Mouse (Mus musculus) T-cell, adult 2 months (primary cell): ENCODE results near the gene Csmd2.
"Not testable (repeated sequence)": the region's sequence is repeated elsewhere in the genome, so short reads cannot be mapped to it uniquely, and the experiment has no call there.

ENCODE experiments used
- DNase-seq: peaks from one replicate; pipeline ENCODE4 v3.0.0; 2022; ENCODE audit warnings: low spot score

The Csmd2 gene

DNA sequence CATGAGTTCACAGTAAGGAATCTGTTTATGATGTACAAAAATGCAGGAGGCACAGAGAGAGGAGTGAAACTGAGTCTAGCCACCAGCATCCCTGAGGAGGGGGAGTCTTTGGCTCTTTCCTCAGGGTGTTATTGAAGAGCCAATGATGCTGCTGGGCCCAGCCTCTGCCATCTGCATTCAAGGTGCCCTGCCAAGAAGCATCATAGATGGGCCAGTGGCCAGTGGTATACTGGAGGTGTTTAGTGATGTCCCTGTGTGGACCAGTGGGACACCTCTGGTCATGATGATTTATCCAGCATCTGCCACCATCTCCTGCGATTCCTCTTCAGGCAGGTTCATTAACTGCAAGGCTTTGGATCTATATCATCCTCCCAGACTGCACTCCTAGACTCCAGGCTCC lies 61.1 kb downstream of the Csmd2 start:
- no peak for DNase-seq

DNA sequence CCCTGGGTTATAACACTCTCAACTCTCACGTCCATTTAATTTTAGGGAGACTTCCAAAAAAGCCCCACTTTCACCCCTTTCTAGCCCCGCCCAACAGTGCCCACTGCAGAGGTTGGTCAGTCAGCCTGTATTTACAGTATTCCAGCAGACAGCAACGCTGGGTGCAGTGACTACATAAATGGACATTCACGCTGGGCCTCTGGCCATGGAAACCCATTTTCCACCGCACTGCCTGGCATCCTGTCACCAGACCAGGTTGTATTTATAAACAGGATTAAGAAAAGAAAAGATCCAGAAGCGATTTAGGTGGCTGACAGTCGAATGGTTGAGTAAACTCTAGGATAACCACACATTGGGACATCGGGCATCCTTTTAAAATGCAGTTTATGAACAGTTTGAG lies 65.0 kb downstream of the Csmd2 start:
- no peak for DNase-seq

DNA sequence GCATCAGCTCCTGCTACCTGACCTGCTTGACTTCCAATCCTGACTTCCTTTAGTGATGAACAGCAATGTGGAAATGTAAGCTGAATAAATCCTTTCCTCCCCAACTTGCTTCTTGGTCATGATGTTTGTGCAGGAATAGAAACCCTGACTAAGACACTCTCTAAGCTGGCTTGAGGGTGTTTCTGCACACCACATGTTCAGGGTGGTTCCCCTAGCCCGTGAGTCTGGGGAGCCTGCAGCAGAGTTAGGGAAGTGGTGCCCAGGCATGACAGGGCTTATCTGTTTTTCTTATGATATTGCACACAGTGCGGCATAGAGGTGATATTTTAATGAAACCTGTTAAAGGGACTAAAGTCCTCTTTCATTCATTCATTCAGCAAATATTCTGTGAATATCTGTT lies 73.6 kb downstream of the Csmd2 start:
- DNase-seq = not testable (repeated sequence)

DNA sequence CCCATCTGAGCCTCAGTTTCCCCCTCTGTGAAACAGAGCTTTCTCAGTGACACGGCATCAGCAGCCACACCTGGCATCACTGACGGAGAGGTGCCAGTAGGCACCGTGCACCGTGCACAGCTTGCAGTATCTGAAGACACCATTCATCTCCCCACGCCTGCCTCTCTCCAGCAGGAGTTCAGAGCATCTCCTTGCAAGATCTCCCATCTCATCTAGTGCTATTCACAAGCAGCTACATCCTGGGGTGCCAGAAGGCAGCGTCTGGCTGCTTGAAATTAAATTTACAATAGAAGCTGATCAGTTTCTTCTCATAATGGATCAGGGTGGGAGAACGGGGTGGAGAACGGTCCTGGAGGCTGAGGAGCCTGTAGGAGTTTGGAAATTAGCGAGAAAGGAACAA lies 79.5 kb downstream of the Csmd2 start:
- DNase-seq = no peak

DNA sequence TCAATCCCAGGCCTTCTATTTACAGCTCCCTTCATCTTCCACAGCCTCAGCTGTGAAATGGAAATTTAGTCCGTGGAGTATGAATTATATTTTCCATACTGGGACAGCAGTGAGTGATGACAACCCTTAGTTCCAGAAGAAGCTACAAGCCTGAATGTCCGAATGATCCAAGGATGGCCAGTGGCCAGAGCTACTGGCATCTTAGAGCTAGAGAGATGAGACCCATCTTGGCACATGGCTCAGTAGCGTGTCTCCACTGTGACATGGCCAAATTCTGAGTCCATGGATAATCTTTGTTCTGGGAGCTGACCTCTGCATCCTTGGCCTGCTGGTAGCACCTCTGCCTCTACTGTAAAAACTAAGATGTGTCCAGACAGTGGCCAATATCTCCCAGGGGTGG lies 96.8 kb downstream of the Csmd2 start:
- no peak for DNase-seq

DNA sequence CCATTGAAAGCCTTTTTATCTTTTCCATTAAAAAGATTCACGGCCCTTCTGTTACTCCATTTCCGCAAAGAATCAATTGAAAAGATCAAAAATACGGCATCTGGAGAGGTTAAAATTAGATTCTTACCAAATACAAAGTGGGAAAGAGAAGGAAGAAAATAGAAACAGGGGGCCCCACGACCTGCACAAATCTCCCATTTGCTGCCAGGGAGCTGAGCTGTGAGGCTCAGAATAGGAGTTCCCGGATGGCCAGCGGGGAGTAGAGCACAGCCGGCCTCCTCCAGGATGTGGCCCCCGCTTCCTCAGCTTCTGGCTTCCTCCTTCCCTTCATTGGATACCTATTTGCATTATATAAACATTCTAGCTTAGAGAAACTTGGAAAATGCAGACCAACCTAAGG lies 97.4 kb downstream of the Csmd2 start:
- no peak for DNase-seq

DNA sequence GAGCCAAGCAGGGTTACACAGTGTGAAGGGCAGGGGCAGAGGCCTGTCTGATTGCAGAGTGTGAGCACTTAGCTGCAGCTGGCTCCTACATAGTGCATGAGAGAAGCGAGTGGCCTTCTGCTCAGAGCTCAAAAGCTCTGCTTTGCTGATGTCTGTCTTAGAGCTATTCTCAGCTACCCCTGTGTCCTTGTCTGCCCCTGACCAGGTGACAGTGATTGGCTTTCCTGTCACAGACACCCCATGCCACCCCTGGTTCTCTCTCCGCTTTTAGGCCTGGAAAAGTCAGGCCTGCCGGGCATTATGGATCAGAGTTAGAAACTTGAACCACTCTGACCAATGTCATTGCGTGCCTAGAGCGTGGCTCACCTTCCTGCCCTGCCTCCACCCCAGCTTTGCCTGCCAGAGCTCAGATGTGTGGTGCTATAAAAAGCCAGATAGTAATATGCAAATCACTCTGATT lies 99.5 kb downstream of the Csmd2 start:
- DNase-seq = no peak

DNA sequence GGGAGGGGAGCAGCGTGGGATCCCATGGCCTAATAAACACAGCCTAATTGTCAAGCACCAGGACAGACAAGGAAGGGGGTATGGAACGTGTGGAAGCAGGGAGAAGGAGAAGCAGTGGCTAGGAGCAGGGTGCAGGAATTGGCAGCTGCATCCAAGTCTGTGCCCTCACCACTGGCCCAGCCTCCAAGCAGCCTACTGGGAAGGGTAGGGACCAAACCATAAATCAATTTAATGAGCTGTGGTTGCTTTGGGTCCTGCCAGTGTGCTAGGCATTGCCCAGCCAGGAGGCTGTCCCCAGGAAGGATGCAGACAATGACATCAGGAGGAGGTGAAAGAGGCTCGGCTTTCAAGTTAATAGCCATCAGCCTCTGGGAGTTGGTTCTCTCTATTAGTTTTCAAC lies 100.0 kb downstream of the Csmd2 start:
- DNase-seq = no peak

DNA sequence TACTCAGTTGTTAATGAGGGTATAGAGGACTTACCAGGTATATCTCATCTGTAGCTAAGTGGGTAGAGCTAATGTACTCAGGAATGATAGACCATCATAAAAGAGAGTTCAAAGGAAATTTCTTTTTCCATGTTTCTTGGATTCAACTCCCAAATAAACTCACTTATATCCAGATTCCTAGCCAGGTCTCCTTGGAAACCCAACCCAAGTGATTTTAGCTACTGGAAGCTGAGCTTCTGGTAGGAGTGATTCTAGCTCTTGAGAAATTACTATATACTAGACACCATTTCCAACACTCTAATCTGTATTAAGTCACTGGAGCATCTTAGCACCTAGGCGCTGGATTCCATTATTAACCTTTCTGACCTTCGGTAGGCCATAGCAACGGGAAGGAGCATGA lies 100.6 kb downstream of the Csmd2 start:
- no peak for DNase-seq

DNA sequence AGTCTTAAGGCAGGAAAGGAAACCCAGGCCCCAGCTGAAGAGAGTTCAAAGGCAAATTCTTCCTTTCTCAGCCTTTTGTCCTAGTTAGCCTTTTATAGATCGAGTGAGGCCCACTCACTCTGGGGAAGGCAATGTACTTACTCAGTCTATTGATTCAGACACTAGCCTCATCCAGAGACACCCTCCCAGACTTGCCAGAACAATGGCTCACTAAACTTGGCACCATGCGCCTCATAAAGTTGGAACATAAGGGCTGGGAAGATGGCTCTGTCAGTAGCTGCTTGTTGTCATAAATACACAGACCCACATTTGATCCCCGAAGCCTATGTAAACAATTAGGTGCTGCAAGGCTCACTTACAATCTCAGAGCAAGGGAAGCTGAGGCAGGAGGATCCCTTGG lies 104.3 kb downstream of the Csmd2 start:
- no peak for DNase-seq

DNA sequence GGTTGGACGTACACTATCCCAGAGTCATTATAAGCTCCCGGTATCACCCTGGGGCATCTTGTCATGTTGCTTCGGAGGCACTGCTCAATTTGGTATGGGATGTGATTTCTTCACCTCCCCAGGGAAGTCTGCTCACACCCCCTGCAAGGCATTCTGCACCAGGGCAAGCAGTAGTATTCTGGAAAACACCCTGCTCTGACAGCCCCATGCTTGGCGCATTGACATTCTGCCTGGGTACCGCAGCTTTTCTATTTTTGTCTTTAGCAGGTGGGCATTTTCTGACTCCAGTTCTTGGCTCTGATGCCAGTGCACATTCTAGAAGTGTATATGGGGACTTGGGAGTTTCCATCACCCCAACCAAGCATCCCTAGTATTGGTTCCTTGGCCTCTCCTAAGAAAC lies 111.9 kb downstream of the Csmd2 start:
- DNase-seq = no peak

DNA sequence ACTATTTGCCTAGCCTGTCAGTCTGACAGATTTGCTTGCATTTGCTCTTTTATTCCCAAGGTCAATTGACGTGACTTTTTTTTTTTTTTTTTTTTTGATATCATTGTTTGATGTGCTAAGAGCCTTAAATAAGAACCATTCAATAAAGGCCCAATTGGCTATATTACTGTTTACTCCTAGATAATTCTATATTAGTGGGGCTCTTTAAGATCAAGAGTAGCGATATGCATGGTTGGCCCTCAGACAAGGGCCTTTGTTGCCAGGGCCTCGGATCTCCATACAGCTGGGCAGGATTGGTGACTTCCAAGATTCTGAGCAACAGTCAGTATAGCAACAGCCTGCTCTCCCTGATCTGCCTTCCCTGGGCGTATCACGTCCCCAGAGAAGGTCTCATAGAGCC lies 112.9 kb downstream of the Csmd2 start:
- no peak for DNase-seq

DNA sequence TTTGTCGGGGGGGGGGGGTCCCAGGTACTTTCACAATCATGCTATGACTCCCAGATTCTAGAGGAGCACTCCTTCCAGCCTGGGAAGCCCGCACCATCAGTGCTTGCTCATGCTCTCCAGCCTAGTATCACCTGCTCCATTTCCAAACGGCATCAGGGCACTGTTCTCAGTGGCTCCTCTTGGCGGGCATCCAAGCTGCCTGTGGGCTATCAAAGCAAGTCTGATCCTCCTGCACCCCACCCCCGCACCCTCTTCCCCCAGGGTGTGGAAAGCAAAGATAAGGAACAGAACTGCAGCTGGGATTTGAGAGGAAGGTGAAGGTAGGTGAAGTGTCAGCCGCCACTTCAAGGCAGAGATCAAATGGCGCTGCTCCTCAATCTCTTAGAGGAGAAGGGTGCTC lies 128.7 kb downstream of the Csmd2 start:
- no peak for DNase-seq

DNA sequence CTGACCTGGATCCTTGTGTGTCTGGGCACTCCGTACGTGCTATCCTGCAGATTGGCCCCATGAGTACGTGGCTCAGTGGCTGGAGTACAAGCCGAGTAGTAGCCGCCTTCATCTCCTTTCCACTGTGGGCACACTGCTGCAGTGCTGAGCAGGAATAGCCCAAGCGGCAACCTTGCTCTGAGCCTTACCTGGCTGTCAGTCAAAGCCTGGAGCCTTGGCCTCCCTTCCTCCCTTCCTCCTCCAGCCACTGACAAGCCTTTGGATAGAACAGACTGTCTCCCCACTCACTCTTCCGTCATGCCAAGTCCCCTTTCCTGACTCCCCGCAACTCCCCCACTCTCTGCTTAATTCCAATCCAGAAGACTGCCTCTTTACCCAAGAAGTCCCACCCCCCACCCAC lies 135.6 kb downstream of the Csmd2 start:
- DNase-seq = no peak

DNA sequence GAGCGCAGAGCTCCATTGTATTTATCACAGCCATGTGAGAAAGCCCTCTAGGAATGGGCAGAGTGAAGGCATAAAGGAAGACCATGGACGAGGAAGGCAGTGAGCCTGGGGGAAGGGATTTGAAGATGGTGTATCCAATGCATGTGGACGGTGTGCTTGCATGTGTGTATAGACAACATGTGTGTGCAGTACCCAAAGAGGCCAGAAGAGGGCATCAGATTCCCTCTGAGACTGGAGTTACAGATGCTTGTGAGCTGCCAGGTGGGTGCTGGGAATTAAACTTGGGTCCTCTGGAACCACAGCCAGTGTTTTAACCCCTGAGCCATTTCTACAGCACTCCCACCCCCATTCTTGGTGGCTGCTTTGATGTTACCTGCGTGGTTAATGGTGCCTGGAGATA lies 137.1 kb downstream of the Csmd2 start:
- no peak for DNase-seq

DNA sequence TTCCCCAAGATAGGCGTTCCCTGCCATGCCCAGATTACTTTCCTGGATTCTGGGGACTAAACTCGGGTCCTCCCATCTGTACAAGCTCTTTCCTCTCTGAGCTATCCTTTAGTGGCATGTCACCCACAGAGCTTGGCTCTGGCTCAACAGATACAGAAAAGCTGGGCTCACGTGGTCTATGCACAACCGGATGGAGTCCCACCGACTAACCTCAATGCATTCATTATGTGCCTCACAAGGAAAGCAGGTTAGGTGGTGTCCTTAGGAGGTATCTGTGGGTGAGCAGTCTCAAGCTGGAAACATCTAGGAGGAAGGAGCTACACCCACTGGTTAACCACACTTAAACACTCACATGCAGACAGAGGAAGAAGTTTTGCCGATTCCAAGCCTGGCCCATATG lies 140.9 kb downstream of the Csmd2 start:
- DNase-seq = no peak

DNA sequence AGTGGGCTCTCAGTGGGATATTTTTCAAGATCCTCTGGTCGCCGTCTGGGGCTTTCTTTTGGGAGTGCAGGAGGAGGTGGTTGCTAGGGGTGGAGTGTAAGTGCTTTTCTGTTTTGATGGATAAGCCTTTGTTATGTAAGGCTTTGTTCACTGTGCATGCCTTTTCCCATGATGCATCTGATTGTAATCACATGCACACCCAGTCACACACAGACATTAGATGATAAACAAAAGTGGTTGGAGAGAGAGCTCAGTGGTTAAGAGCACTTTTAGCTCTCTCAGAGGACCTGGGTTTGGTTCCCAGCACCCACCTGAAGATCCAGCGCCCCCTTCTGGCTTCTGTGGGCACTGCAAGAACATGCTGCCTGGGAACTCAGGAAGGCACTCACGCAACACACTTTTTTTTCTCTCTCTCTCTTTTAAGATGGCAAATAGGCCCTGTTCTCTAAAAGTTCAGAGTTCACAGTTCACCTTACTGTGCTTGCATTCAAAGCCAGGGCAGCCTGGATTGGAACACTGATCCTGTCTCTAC lies 143.0 kb downstream of the Csmd2 start:
- no peak for DNase-seq

DNA sequence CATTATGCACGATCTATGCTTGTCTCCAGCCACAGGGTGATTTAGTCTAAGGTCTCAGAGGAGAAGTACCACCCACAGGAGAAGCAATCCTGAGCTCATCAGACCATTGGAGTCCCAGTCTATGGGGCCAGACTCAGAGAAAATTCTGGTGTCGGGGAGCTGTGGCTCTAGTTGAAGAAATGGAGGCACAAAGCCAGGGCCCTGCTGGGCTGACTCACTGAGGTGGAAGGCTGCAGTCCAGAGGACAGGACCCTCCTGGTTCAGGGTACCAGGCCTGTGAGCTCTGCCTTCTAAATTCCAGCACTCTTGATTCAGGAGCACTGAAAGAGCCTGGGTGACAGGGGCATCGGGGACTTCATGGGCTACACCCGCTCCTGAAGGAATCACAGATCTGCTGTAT lies 144.0 kb downstream of the Csmd2 start:
- no peak for DNase-seq

DNA sequence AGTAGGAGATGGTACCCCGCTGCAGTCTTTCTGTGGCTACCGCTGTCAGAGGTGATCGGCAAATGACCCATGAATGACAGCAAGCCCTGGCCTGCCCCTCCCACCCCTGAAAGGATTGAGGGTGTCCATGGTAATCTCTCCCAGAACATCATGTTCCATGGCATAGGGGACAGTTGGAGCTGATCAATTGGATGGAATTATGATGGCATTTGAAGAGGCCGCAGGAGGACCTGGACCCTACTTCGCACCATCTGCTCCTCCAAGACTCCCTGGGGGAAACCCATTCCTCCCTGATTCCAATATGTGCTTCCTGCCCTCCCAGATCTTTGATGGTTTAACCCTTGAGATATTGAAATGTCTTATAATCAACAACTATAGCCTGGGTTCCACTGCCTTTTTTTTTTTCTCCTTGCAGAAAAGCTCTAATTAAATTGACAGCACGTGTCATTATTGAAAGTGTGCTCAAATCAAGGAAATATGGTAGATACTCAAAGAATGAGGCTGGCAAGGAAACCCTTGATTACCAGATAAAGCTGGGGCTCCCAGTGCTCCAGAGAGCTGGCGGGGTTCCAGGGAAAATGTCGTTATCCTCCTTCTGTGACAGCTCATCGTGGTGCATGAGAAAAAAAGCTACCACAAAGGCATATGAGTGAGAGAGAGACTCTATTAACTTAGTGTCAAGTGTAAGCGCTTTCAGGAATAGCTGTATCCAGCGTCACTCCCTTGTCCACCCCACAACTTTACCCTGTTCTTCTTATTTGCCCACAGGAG lies 145.4 kb downstream of the Csmd2 start:
- DNase-seq = no peak

DNA sequence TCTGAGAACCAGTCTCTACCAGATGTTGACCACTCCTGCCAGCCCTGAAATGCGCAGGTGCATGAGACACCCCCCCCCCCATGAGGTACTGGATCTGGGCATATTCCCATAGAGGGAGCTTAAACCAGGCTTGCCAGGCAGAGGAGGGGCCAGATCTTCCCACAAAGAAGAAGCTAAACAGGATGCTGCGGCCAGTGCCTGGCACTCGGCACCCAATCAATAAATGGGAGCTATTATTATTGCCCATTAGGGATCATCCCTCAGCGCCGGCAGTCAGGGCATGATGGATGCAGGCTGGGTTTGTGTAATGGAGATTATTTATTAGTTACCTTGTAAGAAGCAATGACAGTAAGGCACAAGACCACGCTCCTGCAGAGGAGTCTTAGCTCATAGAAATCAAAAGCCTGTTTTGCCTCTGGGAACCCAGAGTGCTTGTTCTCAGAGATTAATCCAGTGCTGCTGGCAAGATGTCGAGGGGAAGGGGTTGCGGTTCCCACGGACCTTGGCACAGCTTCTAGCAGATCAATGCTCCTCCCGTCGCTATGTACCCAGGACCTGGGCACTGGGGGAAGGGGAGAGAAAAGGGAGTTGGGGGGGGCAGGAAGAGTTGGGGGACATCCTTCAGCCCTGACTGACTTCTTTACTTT lies 146.8 kb downstream of the Csmd2 start:
- no peak for DNase-seq

DNA sequence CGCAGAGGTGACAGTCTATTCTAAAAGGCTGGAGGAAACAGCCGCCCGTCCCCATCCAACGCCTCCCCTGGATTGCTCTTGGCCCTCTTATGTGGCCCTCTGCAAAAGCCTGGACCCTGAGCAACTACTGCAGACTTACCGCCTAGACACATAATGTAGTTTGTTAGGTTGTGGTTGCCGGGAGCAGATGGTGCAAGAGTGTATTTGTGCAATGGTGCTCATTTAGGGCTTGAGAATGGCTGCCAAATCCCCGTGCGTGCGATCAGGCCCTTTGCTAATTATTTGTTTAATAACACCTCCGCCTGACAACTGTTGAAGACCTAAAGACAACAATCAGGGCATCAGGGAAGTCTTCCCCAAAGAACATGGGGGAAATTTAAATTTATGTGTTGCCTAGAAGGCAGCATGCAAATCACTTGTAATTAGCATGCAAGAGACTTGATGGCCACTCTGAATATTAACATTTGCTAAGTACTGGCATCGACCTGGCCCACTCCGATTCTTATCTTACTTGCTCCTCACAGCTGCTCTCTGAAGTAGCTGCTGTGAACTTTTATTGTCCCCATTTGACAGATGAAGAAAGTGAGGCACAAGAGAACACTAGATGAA lies 147.5 kb downstream of the Csmd2 start:
- no peak for DNase-seq

DNA sequence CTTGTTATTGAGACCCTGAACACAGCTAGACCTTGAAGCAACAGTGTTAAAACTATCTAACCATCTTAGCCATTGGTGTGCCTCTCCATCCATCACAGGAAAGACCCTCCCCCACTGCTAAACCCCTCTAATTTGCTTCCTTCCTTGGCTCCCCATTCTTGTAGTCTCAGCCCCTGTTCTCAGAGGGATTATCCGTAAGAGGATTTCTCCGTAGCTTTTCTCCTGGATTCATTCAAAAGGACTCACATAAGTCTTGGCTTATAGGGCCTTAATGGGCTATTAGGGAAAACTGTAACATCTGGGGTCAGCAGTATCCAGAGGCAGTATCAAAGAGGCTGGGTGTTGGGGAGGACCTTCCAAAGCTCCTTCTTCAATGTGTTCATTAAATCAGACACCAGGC lies 152.3 kb downstream of the Csmd2 start:
- no peak for DNase-seq
